ENCODE assay signal across 15 mouse cellular contexts in genomic region chr16:44510521-44511213, GRCm38 (mm10). TPM values are rescaled to one million over a fixed set of nuclear protein-coding genes. Genes with fewer than 3 reads are reported as not detected.
DNase-seq lines count a peak whose midpoint lies in the region; ATAC-seq and TF ChIP-seq lines count a peak whose summit lies in the region.
"Had no signal": no experiment of that assay in that cellular context is flagged by ENCODE, and none has a peak within 500 bp of the region (broad histone marks: within the 10 kb centered on the region; RNA-seq: fewer than 3 reads in every experiment).

No protein-coding gene starts in this region.

- 69% methylated on average over 13 of the region's 13 CpGs for WGBS in heart, embryonic 16.5 days
- WGBS in heart, adult 2 months, result 73% methylated on average over 13 of the region's 13 CpGs
- 81% methylated on average over 13 of the region's 13 CpGs for whole genome bisulfite sequencing in midbrain, embryonic 13.5 days
- 82% methylated on average over 13 of the region's 13 CpGs for WGBS in midbrain, embryonic 11.5 days
- 81% methylated on average over 13 of the region's 13 CpGs for WGBS in kidney, adult 2 months

- no peak overlapping the region for H3K9ac ChIP-seq in heart, embryonic 16.5 days (ENCODE audit: low read length)
- H3K9ac ChIP-seq in heart, adult 2 months (ENCODE audit: low read depth, low read length), result no peak overlapping the region
- no peak overlapping the region for H3K9ac ChIP-seq in midbrain, embryonic 13.5 days (replicated peaks)
- H3K9ac ChIP-seq in midbrain, embryonic 11.5 days (ENCODE audit: low read length), result no peak overlapping the region
- H3K9ac ChIP-seq: liver, postnatal 0 days; neural tube, embryonic 12.5 days had no signal

- no peak for TF ChIP-seq EP300 in heart, adult 2 months (IDR thresholded peaks at IDR 0.05; ENCODE audit: insufficient read depth, low read depth, low read length)

- DNase-seq in heart, adult 2 months, result no peak
- no peak for DNase-seq in midbrain, embryonic 11.5 days (ENCODE audit: low spot score, missing footprints)
- DNase-seq in lung, postnatal 4 days, result peak; percentile 45 to 76
- no peak for DNase-seq in kidney, adult 2 months
- no peak for DNase-seq in layer of hippocampus, postnatal 14 days (ENCODE audit: low spot score in 2 of 2)
- DNase-seq: adrenal gland, postnatal 25 days; cerebellum, adult 8-10 months; heart, postnatal 4 days; liver, postnatal 0 days; right cerebral cortex, postnatal 14 days had no signal

- TF ChIP-seq POLR2A in heart, adult 2 months (IDR thresholded peaks at IDR 0.05; ENCODE audit: insufficient read depth, low read depth, low read length), result no peak
- no peak for TF ChIP-seq POLR2A in embryonic fibroblast, embryonic 13.5 days (IDR thresholded peaks at IDR 0.05; ENCODE audit: low read depth, low read length)
- no peak for TF ChIP-seq POLR2A in kidney, adult 2 months (IDR thresholded peaks at IDR 0.05; ENCODE audit: low read depth, low read length)

- TF ChIP-seq CTCF in heart, adult 2 months (IDR thresholded peaks at IDR 0.05), result no peak
- no peak for TF ChIP-seq CTCF in embryonic fibroblast, embryonic 13.5 days (IDR thresholded peaks at IDR 0.05; ENCODE audit: borderline replicate concordance, insufficient read depth, low read length)
- TF ChIP-seq CTCF in kidney, adult 2 months (conservative IDR thresholded peaks at IDR 0.05; ENCODE audit: insufficient read depth, insufficient read length, low read depth, low read length), result no peak

- 0 out of 2 replicates have a peak, but pooled peaks cover 4% of the 10 kb centered on the region for H3K4me1 ChIP-seq in heart, embryonic 16.5 days (ENCODE audit: control insufficient read depth, insufficient read depth, low read length)
- H3K4me1 ChIP-seq in heart, adult 2 months (ENCODE audit: control insufficient read depth, insufficient read depth, low read length), result no peaks in the 10 kb centered on the region
- H3K4me1 ChIP-seq in midbrain, embryonic 13.5 days (replicated peaks), result peaks cover 10% of the 10 kb centered on the region
- H3K4me1 ChIP-seq in midbrain, embryonic 11.5 days (ENCODE audit: control insufficient read depth, insufficient read depth, low read length), result no peaks in the 10 kb centered on the region
- H3K4me1 ChIP-seq in embryonic fibroblast, embryonic 13.5 days (ENCODE audit: control insufficient read depth, insufficient read depth, low read length), result peaks cover 2% of the 10 kb centered on the region; the same call in 1 of the 2 replicates
- H3K4me1 ChIP-seq in kidney, adult 2 months (ENCODE audit: control insufficient read depth, insufficient read depth, low read length), result no peaks in the 10 kb centered on the region
- H3K4me1 ChIP-seq: neural tube, embryonic 12.5 days had no signal

- ATAC-seq in heart, embryonic 16.5 days (replicated peaks; ENCODE audit: extremely low read depth, insufficient read depth, low FRiP score), result no peak
- no peak for ATAC-seq in midbrain, embryonic 13.5 days
- no peak for ATAC-seq in midbrain, embryonic 11.5 days (ENCODE audit: low FRiP score)
- ATAC-seq: liver, postnatal 0 days had no signal

- no peaks in the 10 kb centered on the region for H3K79me2 ChIP-seq in heart, adult 2 months (replicated peaks; ENCODE audit: control insufficient read depth, insufficient read depth, low read length)

- no peaks in the 10 kb centered on the region for H3K27me3 ChIP-seq in heart, embryonic 16.5 days (ENCODE audit: control insufficient read depth, insufficient read depth, low read length)
- no peaks in the 10 kb centered on the region; the same call in 1 of the 2 replicates for H3K27me3 ChIP-seq in heart, adult 2 months (ENCODE audit: control insufficient read depth, insufficient read depth, low read length)
- no peaks in the 10 kb centered on the region for H3K27me3 ChIP-seq in midbrain, embryonic 13.5 days
- no peaks in the 10 kb centered on the region for H3K27me3 ChIP-seq in midbrain, embryonic 11.5 days (ENCODE audit: control insufficient read depth, insufficient read depth, low read length)
- no peaks in the 10 kb centered on the region for H3K27me3 ChIP-seq in kidney, adult 2 months (replicated peaks; ENCODE audit: control insufficient read depth, insufficient read depth, low read length)
- H3K27me3 ChIP-seq: neural tube, embryonic 12.5 days had no signal

- H3K4me3 ChIP-seq in heart, embryonic 16.5 days (ENCODE audit: low read length), result no peak overlapping the region
- no peak overlapping the region for H3K4me3 ChIP-seq in heart, adult 2 months
- H3K4me3 ChIP-seq in midbrain, embryonic 13.5 days (replicated peaks), result no peak overlapping the region
- H3K4me3 ChIP-seq in midbrain, embryonic 11.5 days (ENCODE audit: low read depth, low read length), result no peak overlapping the region
- H3K4me3 ChIP-seq in embryonic fibroblast, embryonic 13.5 days (ENCODE audit: insufficient read depth, low read length), result no peak overlapping the region
- no peak overlapping the region for H3K4me3 ChIP-seq in kidney, adult 2 months (ENCODE audit: insufficient read depth, low read depth, low read length)
- H3K4me3 ChIP-seq: neural tube, embryonic 12.5 days had no signal

- intact Hi-C loops in heart, adult 2 months (cut with DNase I), result no loop called here

- no peaks in the 10 kb centered on the region for H3K36me3 ChIP-seq in heart, embryonic 16.5 days (ENCODE audit: control insufficient read depth, insufficient read depth)
- H3K36me3 ChIP-seq in heart, adult 2 months (ENCODE audit: control insufficient read depth, insufficient read depth, low read length), result no peaks in the 10 kb centered on the region
- peaks cover 37% of the 10 kb centered on the region for H3K36me3 ChIP-seq in midbrain, embryonic 13.5 days
- peaks cover 31% of the 10 kb centered on the region for H3K36me3 ChIP-seq in midbrain, embryonic 11.5 days (ENCODE audit: control insufficient read depth, insufficient read depth, low read length)
- H3K36me3 ChIP-seq in kidney, adult 2 months (ENCODE audit: control insufficient read depth, insufficient read depth, low read length), result no peaks in the 10 kb centered on the region

- H3K4me2 ChIP-seq in heart, embryonic 16.5 days (ENCODE audit: low read depth, low read length), result no peak overlapping the region
- no peak overlapping the region for H3K4me2 ChIP-seq in midbrain, embryonic 13.5 days (replicated peaks)
- no peak overlapping the region for H3K4me2 ChIP-seq in midbrain, embryonic 11.5 days
- H3K4me2 ChIP-seq: neural tube, embryonic 12.5 days had no signal

- peak overlapping the region; percentile 5; the same call in 1 of the 2 replicates for H3K27ac ChIP-seq in heart, embryonic 16.5 days (ENCODE audit: low read length)
- no peak overlapping the region for H3K27ac ChIP-seq in heart, adult 2 months
- peak overlapping the region; percentile 44; the same call in 1 of the 2 replicates for H3K27ac ChIP-seq in midbrain, embryonic 13.5 days
- H3K27ac ChIP-seq in midbrain, embryonic 11.5 days (ENCODE audit: low read depth, low read length), result no peak overlapping the region
- H3K27ac ChIP-seq in embryonic fibroblast, embryonic 13.5 days (ENCODE audit: insufficient read depth, low read length), result peak overlapping the region; percentile 5; the same call in 1 of the 2 replicates
- no peak overlapping the region for H3K27ac ChIP-seq in kidney, adult 2 months (ENCODE audit: insufficient read depth, low read depth, low read length)
- H3K27ac ChIP-seq: kidney, postnatal 0 days; neural tube, embryonic 12.5 days had no signal

- no peaks in the 10 kb centered on the region for H3K9me3 ChIP-seq in heart, embryonic 16.5 days (replicated peaks; ENCODE audit: control insufficient read depth, low read length)
- H3K9me3 ChIP-seq in midbrain, embryonic 13.5 days, result no peaks in the 10 kb centered on the region
- H3K9me3 ChIP-seq in midbrain, embryonic 11.5 days (ENCODE audit: control insufficient read depth, low read length), result no peaks in the 10 kb centered on the region
- H3K9me3 ChIP-seq: neural tube, embryonic 12.5 days had no signal

RNA-seq across cellular contexts. Expression of gene Boc, which starts 48.0 kb away (rescaled TPM):
- 8.3 and 9.2 TPM in 2 replicates for polyA plus RNA-seq in heart, embryonic 16.5 days (2015; fragmentation: Nextera tagmentation; extraction: Ambion mirVana)
- 1 to 10 TPM; 3.5 to 4.2 TPM for total RNA-seq in heart, adult 2 months (2021)
- 4.4 and 5.6 TPM in 2 replicates for polyA plus RNA-seq in heart, adult 2 months (2012; rRNA removed)
- 22.5 and 27.3 TPM in 2 replicates for polyA plus RNA-seq in midbrain, embryonic 13.5 days (2015; fragmentation: Nextera tagmentation; extraction: Ambion mirVana)
- polyA plus RNA-seq in midbrain, embryonic 11.5 days (2014; fragmentation: Nextera tagmentation; extraction: Ambion mirVana), result 37.8 and 44.7 TPM in 2 replicates
- polyA plus RNA-seq in embryonic fibroblast, embryonic 13.5 days (2011; ENCODE audit: insufficient read length, low read depth, missing spikeins), result 13.7 and 30.6 TPM in 2 replicates
- polyA plus RNA-seq in kidney, adult 2 months (2012; rRNA removed), result 8.5 and 8.8 TPM in 2 replicates
- total RNA-seq in layer of hippocampus, postnatal 14 days (2021), result 10 to 100 TPM in 1 of 2 experiments, 1 to 10 TPM in 1; 9.9 to 10.7 TPM

Comparison
In these comparisons a context has a peak if more than half of its experiments do, and no peak if none do; other contexts are left out.
1. H3K27ac ChIP-seq: peak in heart, embryonic 16.5 days (single experiment), midbrain, embryonic 13.5 days (single experiment) and embryonic fibroblast, embryonic 13.5 days (single experiment); none in heart, adult 2 months (single experiment), midbrain, embryonic 11.5 days (single experiment) and kidney, adult 2 months (single experiment).
2. DNase-seq: peak in lung, postnatal 4 days (2 of 2); none in heart, adult 2 months (0 of 2), midbrain, embryonic 11.5 days (single experiment), kidney, adult 2 months (single experiment) and layer of hippocampus, postnatal 14 days (0 of 2).